ENCODE assay signal across 12 mouse cellular contexts in the genomic region with DNA sequence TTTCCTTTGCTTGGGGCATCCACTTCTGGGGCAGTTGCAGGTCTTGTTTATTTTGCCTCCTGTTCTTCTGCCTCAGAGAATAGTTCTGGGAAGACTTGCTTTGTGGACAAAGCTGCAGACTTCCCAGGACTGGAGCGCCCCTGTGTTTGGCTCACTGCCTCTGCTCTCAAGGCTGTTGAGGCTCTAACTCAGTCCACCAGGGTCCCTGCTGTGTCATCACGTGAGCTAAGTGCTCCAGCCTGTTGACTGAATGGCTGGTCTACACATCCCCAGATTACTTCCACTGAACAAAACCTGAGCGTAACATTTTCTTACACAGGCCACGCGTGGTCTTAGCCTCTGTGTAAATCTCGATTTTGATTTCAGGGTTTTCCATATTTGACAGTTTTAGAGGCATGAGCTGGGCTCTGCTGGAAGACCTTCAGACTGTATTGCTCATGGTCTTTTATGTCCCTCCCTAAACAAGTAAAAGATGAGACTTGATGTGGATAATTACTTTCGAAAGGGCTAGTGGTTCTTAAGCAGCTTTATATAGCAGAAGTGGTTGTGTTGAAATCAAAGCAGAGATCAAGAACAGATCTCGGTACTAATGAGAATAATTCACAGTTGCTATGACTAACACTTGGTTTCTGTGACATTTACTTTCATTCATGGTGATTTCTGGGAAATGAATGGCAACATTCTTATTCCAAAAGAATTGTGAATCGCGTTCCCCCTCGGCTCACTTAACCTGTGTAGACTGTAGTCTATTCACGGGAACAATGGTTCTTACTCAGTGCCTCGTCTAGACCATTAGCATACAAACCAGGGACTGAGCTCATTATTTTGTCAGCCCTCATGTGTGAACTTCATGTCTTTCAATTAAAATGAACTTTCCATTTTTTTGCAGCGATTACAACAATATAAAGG. TPM values are rescaled to one million over a fixed set of nuclear protein-coding genes. Genes with fewer than 3 reads are reported as not detected.
DNase-seq lines count a peak whose midpoint lies in the region; ATAC-seq lines count a peak whose summit lies in the region.
"Had no signal": no experiment of that assay in that cellular context is flagged by ENCODE, and none has a peak within 500 bp of the region (broad histone marks: within the 10 kb centered on the region; RNA-seq: fewer than 3 reads in every experiment).

No protein-coding gene starts in this region.

- no peak overlapping the region for H3K4me3 ChIP-seq in heart, embryonic 13.5 days
- H3K4me3 ChIP-seq in forebrain, embryonic 10.5 days, result no peak overlapping the region
- H3K4me3 ChIP-seq in midbrain, embryonic 14.5 days (replicated peaks; ENCODE audit: low read depth, low read length), result no peak overlapping the region
- no peak overlapping the region for H3K4me3 ChIP-seq in intestine, embryonic 15.5 days (replicated peaks)
- H3K4me3 ChIP-seq: gastrocnemius, adult 2 months; liver, embryonic 15.5 days had no signal

- ATAC-seq in heart, embryonic 13.5 days (ENCODE audit: extremely low read depth, insufficient number of reproducible peaks, low FRiP score, low TSS enrichment), result no peak
- ATAC-seq in midbrain, embryonic 14.5 days (ENCODE audit: low FRiP score, low TSS enrichment), result no peak
- no peak for ATAC-seq in intestine, embryonic 15.5 days
- ATAC-seq: CD4-positive, CD25-positive, alpha-beta regulatory T cell, adult 4 months had no signal

- peaks cover 92% of the 10 kb centered on the region for H3K36me3 ChIP-seq in heart, embryonic 13.5 days
- peaks cover 100% of the 10 kb centered on the region for H3K36me3 ChIP-seq in forebrain, embryonic 10.5 days (replicated peaks)
- H3K36me3 ChIP-seq in midbrain, embryonic 14.5 days (ENCODE audit: control insufficient read depth, insufficient read depth, low read length), result peaks cover 43% of the 10 kb centered on the region
- H3K36me3 ChIP-seq in intestine, embryonic 15.5 days, result peaks cover 14% of the 10 kb centered on the region

- peaks cover 21% of the 10 kb centered on the region for H3K4me1 ChIP-seq in heart, embryonic 13.5 days
- H3K4me1 ChIP-seq in forebrain, embryonic 10.5 days, result peaks cover 12% of the 10 kb centered on the region
- H3K4me1 ChIP-seq in midbrain, embryonic 14.5 days (ENCODE audit: control insufficient read depth, insufficient read depth, low read length), result no peaks in the 10 kb centered on the region
- H3K4me1 ChIP-seq in intestine, embryonic 15.5 days (replicated peaks), result no peaks in the 10 kb centered on the region
- H3K4me1 ChIP-seq: liver, embryonic 15.5 days had no signal

- 0 out of 2 replicates have a peak overlapping the region, but pooled peaks have one; percentile 36 for H3K27ac ChIP-seq in heart, embryonic 13.5 days (replicated peaks)
- peak overlapping the region; percentile 69 for H3K27ac ChIP-seq in forebrain, embryonic 10.5 days
- H3K27ac ChIP-seq in midbrain, embryonic 14.5 days (replicated peaks; ENCODE audit: low read depth, low read length), result no peak overlapping the region
- H3K27ac ChIP-seq in intestine, embryonic 15.5 days, result no peak overlapping the region
- H3K27ac ChIP-seq: gastrocnemius, adult 2 months; liver, embryonic 15.5 days had no signal

- DNase-seq in heart, adult 9 months (ENCODE audit: low spot score in 2 of 2), result no peak
- peak; percentile 59 for DNase-seq in ovary, postnatal 36 days (ENCODE audit: low spot score)
- no peak for DNase-seq in ovary, postnatal 10 days (ENCODE audit: low spot score)
- no peak for DNase-seq in forebrain, embryonic 10.5 days (ENCODE audit: extremely low spot score, low spot score)
- DNase-seq in midbrain, embryonic 14.5 days, result peak; percentile 70
- no peak for DNase-seq in spleen, adult 18-20 months
- DNase-seq: cerebellum, adult 8-10 months; gastrocnemius, adult 2 months had no signal

- H3K4me2 ChIP-seq in heart, embryonic 13.5 days, result no peak overlapping the region
- H3K4me2 ChIP-seq in midbrain, embryonic 14.5 days (ENCODE audit: low read length), result no peak overlapping the region
- H3K4me2 ChIP-seq in intestine, embryonic 15.5 days (replicated peaks), result no peak overlapping the region
- H3K4me2 ChIP-seq: liver, embryonic 15.5 days had no signal

- no peaks in the 10 kb centered on the region for H3K27me3 ChIP-seq in heart, embryonic 13.5 days (replicated peaks)
- no peaks in the 10 kb centered on the region for H3K27me3 ChIP-seq in forebrain, embryonic 10.5 days (ENCODE audit: poor library complexity, severe bottlenecking)
- H3K27me3 ChIP-seq in midbrain, embryonic 14.5 days (ENCODE audit: control insufficient read depth, insufficient read depth, low read length), result no peaks in the 10 kb centered on the region
- H3K27me3 ChIP-seq in intestine, embryonic 15.5 days (replicated peaks), result no peaks in the 10 kb centered on the region
- H3K27me3 ChIP-seq: liver, embryonic 15.5 days had no signal

- WGBS in heart, embryonic 13.5 days, result 87% methylated on average over 14 of the region's 14 CpGs
- 71% methylated on average over 14 of the region's 14 CpGs for WGBS in forebrain, embryonic 10.5 days
- WGBS in midbrain, embryonic 14.5 days, result 60% methylated on average over 14 of the region's 14 CpGs
- WGBS in intestine, embryonic 15.5 days, result 83% methylated on average over 14 of the region's 14 CpGs

- no peak overlapping the region for H3K9ac ChIP-seq in heart, embryonic 13.5 days
- no peak overlapping the region for H3K9ac ChIP-seq in midbrain, embryonic 14.5 days (replicated peaks; ENCODE audit: low read length)
- H3K9ac ChIP-seq in intestine, embryonic 15.5 days, result no peak overlapping the region
- H3K9ac ChIP-seq: liver, embryonic 15.5 days had no signal

- H3K9me3 ChIP-seq in heart, embryonic 13.5 days, result no peaks in the 10 kb centered on the region
- no peaks in the 10 kb centered on the region for H3K9me3 ChIP-seq in forebrain, embryonic 10.5 days
- H3K9me3 ChIP-seq in midbrain, embryonic 14.5 days (ENCODE audit: control insufficient read depth, low read length), result no peaks in the 10 kb centered on the region
- H3K9me3 ChIP-seq in intestine, embryonic 15.5 days, result no peaks in the 10 kb centered on the region
- H3K9me3 ChIP-seq: liver, embryonic 15.5 days had no signal

RNA-seq across cellular contexts. Expression of a gene that starts 14.8 kb away (rescaled TPM):
- polyA plus RNA-seq in heart, embryonic 13.5 days (2015; fragmentation: Nextera tagmentation; extraction: Ambion mirVana), result 0.36 and 0.60 TPM in 2 replicates
- polyA plus RNA-seq in forebrain, embryonic 10.5 days (2016; fragmentation: Nextera tagmentation; extraction: Ambion mirVana), result 0.07 and 0.10 TPM in 2 replicates
- polyA plus RNA-seq in midbrain, embryonic 14.5 days (2014; fragmentation: Nextera tagmentation; extraction: Ambion mirVana), result not detected in 2 replicates
- polyA plus RNA-seq in intestine, embryonic 15.5 days (2015; fragmentation: Nextera tagmentation; extraction: Ambion mirVana), result 1.3 and 2.0 TPM in 2 replicates

RNA-seq across cellular contexts. Expression of a gene that starts 31.2 kb away (rescaled TPM):
- polyA plus RNA-seq in heart, embryonic 13.5 days (2015; fragmentation: Nextera tagmentation; extraction: Ambion mirVana), result 24.5 and 27.4 TPM in 2 replicates
- 24.7 and 25.8 TPM in 2 replicates for polyA plus RNA-seq in forebrain, embryonic 10.5 days (2016; fragmentation: Nextera tagmentation; extraction: Ambion mirVana)
- 15.7 and 21.3 TPM in 2 replicates for polyA plus RNA-seq in midbrain, embryonic 14.5 days (2014; fragmentation: Nextera tagmentation; extraction: Ambion mirVana)
- 20.5 and 22.1 TPM in 2 replicates for polyA plus RNA-seq in intestine, embryonic 15.5 days (2015; fragmentation: Nextera tagmentation; extraction: Ambion mirVana)

Comparison
In these comparisons a context has a peak if more than half of its experiments do, and no peak if none do; other contexts are left out.
1. DNase-seq: peak in ovary, postnatal 36 days (single experiment) and midbrain, embryonic 14.5 days (single experiment); none in heart, adult 9 months (0 of 2), ovary, postnatal 10 days (single experiment), forebrain, embryonic 10.5 days (single experiment) and spleen, adult 18-20 months (0 of 2).
2. H3K27ac ChIP-seq: peak in heart, embryonic 13.5 days (single experiment) and forebrain, embryonic 10.5 days (single experiment); none in midbrain, embryonic 14.5 days (single experiment) and intestine, embryonic 15.5 days (single experiment).